Mouse (Mus musculus): Measurements from ENCODE around the gene Chfr. TPM values are rescaled to one million over a fixed set of nuclear protein-coding genes. Genes with fewer than 3 reads are reported as not detected.
A peak's percentile ranks its signal among the peaks of the same experiment; 100 is the strongest.

The Chfr gene
- total and polyA plus RNA-seq, 2 experiments: 18.4 to 19.8 TPM

DNA sequence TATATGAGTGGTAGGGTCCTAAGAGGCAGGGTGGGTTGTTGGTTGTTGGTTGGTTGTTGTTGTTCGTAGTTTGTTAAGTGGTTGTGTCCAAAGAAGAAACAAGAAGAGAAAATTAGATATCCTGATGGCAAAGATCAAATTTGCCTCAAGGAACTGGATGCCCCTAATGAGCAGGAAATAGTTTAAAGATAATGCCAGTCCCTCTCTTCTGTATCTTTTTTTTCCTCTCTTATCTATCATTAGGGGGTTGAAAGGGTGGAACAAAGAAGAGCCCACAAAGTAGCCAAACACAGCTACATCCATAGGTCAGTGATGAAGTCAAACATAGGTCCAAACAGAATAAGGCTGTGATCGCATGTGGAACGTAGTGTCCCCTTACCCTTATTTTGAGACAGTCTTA lies 3.7 kb downstream of the Chfr start:
- H3K9ac ChIP-seq (ENCODE audit: low read depth, low read length): no peak overlapping the region
- peaks cover 2% of the 10 kb centered on the region; the same call in 1 of the 2 replicates for H3K4me1 ChIP-seq (ENCODE audit: control insufficient read depth, insufficient read depth, low read length)
- TF ChIP-seq POLR2A (IDR thresholded peaks at IDR 0.05; ENCODE audit: extremely low read depth, insufficient read depth, low read length) (no peak), CTCF (IDR thresholded peaks at IDR 0.05; ENCODE audit: low read depth, low read length) (no peak)
- H3K27ac ChIP-seq (replicated peaks; ENCODE audit: insufficient read depth, low read depth, low read length): no peak overlapping the region
- peaks cover 22% of the 10 kb centered on the region for H3K36me3 ChIP-seq (ENCODE audit: control insufficient read depth, insufficient read depth, low read length)
- no peak for DNase-seq (ENCODE audit: extremely low read depth, low read depth, low spot score)
- H3K27me3 ChIP-seq (ENCODE audit: control insufficient read depth, insufficient read depth, low read length): no peaks in the 10 kb centered on the region
- no peaks in the 10 kb centered on the region; the same call in 1 of the 2 replicates for H3K79me2 ChIP-seq (ENCODE audit: control insufficient read depth, insufficient read depth, low read length)
- no peak overlapping the region for H3K4me3 ChIP-seq (ENCODE audit: insufficient read depth, low read depth, low read length)
- 94% methylated on average over 3 of the region's 3 CpGs for WGBS

- Histone ChIP-seq H3K79me2 (ENCODE audit: control insufficient read depth, insufficient read depth, low read length) (no peaks in the 10 kb centered on the region; the same call in 1 of the 2 replicates), H3K4me3 (ENCODE audit: insufficient read depth, low read depth, low read length) (no peak overlapping the region), H3K27me3 (ENCODE audit: control insufficient read depth, insufficient read depth, low read length) (no peaks in the 10 kb centered on the region), H3K36me3 (ENCODE audit: control insufficient read depth, insufficient read depth, low read length) (peaks cover 28% of the 10 kb centered on the region), H3K4me1 (ENCODE audit: control insufficient read depth, insufficient read depth, low read length) (no peaks in the 10 kb centered on the region), H3K27ac (replicated peaks; ENCODE audit: insufficient read depth, low read depth, low read length) (no peak overlapping the region), H3K9ac (ENCODE audit: low read depth, low read length) (no peak overlapping the region)
- WGBS: 94% methylated on average over 7 of the region's 7 CpGs
- DNase-seq (ENCODE audit: extremely low read depth, low read depth, low spot score): no peak
- no peak for TF ChIP-seq POLR2A (IDR thresholded peaks at IDR 0.05; ENCODE audit: extremely low read depth, insufficient read depth, low read length)
- no peak for TF ChIP-seq CTCF (IDR thresholded peaks at IDR 0.05; ENCODE audit: low read depth, low read length)
Measured at GRCm38 (mm10) chr5:110140424-110140823, 4.8 kb downstream of the Chfr start.

DNA sequence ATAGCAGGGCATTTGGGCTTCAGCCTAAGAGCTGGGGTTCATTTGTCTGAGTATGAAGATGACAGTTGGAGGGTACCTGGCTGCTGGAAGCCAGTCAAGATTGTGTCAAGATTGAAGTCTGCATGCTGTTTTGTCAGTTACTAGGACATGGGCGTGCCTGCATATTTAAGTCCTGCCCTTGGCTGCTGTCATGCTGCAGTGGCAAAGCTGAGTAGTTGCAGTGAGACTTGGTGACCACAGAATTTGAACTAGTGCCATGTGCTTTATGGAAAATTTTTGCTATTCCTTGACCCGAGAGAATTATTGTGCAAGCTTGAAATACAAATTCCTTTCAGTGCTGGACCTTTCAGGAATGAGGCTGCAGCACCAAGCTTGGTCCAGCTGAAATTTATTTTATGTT lies 6.7 kb downstream of the Chfr start:
- H3K27me3 ChIP-seq (ENCODE audit: control insufficient read depth, insufficient read depth, low read length): no peaks in the 10 kb centered on the region
- TF ChIP-seq CTCF (IDR thresholded peaks at IDR 0.05; ENCODE audit: low read depth, low read length): no peak
- no peak for TF ChIP-seq POLR2A (IDR thresholded peaks at IDR 0.05; ENCODE audit: extremely low read depth, insufficient read depth, low read length)
- no peaks in the 10 kb centered on the region; the same call in 1 of the 2 replicates for H3K79me2 ChIP-seq (ENCODE audit: control insufficient read depth, insufficient read depth, low read length)
- DNase-seq (ENCODE audit: extremely low read depth, low read depth, low spot score): peak; percentile 8
- peaks cover 43% of the 10 kb centered on the region for H3K36me3 ChIP-seq (ENCODE audit: control insufficient read depth, insufficient read depth, low read length)
- H3K4me1 ChIP-seq (ENCODE audit: control insufficient read depth, insufficient read depth, low read length): no peaks in the 10 kb centered on the region
- H3K9ac ChIP-seq (ENCODE audit: low read depth, low read length): no peak overlapping the region
- H3K27ac ChIP-seq (replicated peaks; ENCODE audit: insufficient read depth, low read depth, low read length): no peak overlapping the region
- 89% methylated on average over 2 of the region's 2 CpGs for whole genome bisulfite sequencing
- H3K4me3 ChIP-seq (ENCODE audit: insufficient read depth, low read depth, low read length): no peak overlapping the region

GRCm38 (mm10) chr5:110143007-110143406 lies 7.4 kb downstream of the Chfr start:
- Histone ChIP-seq H3K27ac (replicated peaks; ENCODE audit: insufficient read depth, low read depth, low read length) (no peak overlapping the region), H3K79me2 (ENCODE audit: control insufficient read depth, insufficient read depth, low read length) (no peaks in the 10 kb centered on the region; the same call in 1 of the 2 replicates), H3K9ac (ENCODE audit: low read depth, low read length) (no peak overlapping the region), H3K4me3 (ENCODE audit: insufficient read depth, low read depth, low read length) (no peak overlapping the region), H3K27me3 (ENCODE audit: control insufficient read depth, insufficient read depth, low read length) (no peaks in the 10 kb centered on the region), H3K36me3 (ENCODE audit: control insufficient read depth, insufficient read depth, low read length) (peaks cover 46% of the 10 kb centered on the region), H3K4me1 (ENCODE audit: control insufficient read depth, insufficient read depth, low read length) (no peaks in the 10 kb centered on the region)
- TF ChIP-seq CTCF (IDR thresholded peaks at IDR 0.05; ENCODE audit: low read depth, low read length): peak; percentile 49
- no peak for TF ChIP-seq POLR2A (IDR thresholded peaks at IDR 0.05; ENCODE audit: extremely low read depth, insufficient read depth, low read length)
- DNase-seq (ENCODE audit: extremely low read depth, low read depth, low spot score): peak; percentile 12
- 90% methylated on average over 5 of the region's 5 CpGs for WGBS

DNA sequence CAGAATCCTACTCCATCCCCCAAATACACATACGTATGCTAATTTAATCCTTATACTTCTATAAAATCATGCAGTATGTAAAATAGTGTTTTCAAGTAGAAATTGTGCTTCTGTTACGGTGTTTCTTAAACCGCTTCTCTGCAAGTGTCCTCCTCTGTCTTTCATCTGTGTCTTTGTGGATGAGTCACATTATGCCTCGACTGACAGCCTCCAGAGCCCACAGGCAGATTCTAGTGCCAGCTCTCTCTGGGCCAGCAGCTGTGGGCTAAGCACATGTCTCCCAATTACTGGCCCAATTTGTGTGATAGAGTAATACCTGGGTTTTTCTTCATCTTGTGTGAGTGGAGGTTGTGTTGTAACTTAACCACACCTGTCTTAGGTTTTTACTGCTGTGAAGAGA lies 33.7 kb downstream of the Chfr start:
- Histone ChIP-seq H3K79me2 (ENCODE audit: control insufficient read depth, insufficient read depth, low read length) (no peaks in the 10 kb centered on the region; the same call in 1 of the 2 replicates), H3K27me3 (ENCODE audit: control insufficient read depth, insufficient read depth, low read length) (no peaks in the 10 kb centered on the region), H3K27ac (replicated peaks; ENCODE audit: insufficient read depth, low read depth, low read length) (no peak overlapping the region), H3K36me3 (ENCODE audit: control insufficient read depth, insufficient read depth, low read length) (peaks cover 58% of the 10 kb centered on the region), H3K4me3 (ENCODE audit: insufficient read depth, low read depth, low read length) (no peak overlapping the region), H3K4me1 (ENCODE audit: control insufficient read depth, insufficient read depth, low read length) (no peaks in the 10 kb centered on the region), H3K9ac (ENCODE audit: low read depth, low read length) (no peak overlapping the region)
- WGBS: 94% methylated on average over 4 of the region's 4 CpGs
- DNase-seq (ENCODE audit: extremely low read depth, low read depth, low spot score): no peak
- TF ChIP-seq POLR2A (IDR thresholded peaks at IDR 0.05; ENCODE audit: extremely low read depth, insufficient read depth, low read length) (no peak), CTCF (IDR thresholded peaks at IDR 0.05; ENCODE audit: low read depth, low read length) (no peak)

- WGBS: under 1% methylated on average over 41 of the region's 41 CpGs
- Histone ChIP-seq H3K27me3 (ENCODE audit: control insufficient read depth, insufficient read depth, low read length) (no peaks in the 10 kb centered on the region), H3K36me3 (ENCODE audit: control insufficient read depth, insufficient read depth, low read length) (peaks cover 2% of the 10 kb centered on the region; the same call in 1 of the 2 replicates), H3K27ac (replicated peaks; ENCODE audit: insufficient read depth, low read depth, low read length) (peak within 1 kb of the TSS; percentile 69), H3K4me3 (ENCODE audit: insufficient read depth, low read depth, low read length) (peak within 1 kb of the TSS; percentile 67), H3K4me1 (ENCODE audit: control insufficient read depth, insufficient read depth, low read length) (peaks cover 7% of the 10 kb centered on the region; the same call in 1 of the 2 replicates), H3K79me2 (ENCODE audit: control insufficient read depth, insufficient read depth, low read length) (peaks cover 17% of the 10 kb centered on the region; the same call in 1 of the 2 replicates), H3K9ac (ENCODE audit: low read depth, low read length) (peak within 1 kb of the TSS; percentile 72)
- TF ChIP-seq POLR2A (IDR thresholded peaks at IDR 0.05; ENCODE audit: extremely low read depth, insufficient read depth, low read length) (peak; percentile 68; the same call in 1 of the 2 replicates), CTCF (IDR thresholded peaks at IDR 0.05; ENCODE audit: low read depth, low read length) (no peak)
- DNase-seq (ENCODE audit: extremely low read depth, low read depth, low spot score): peak; percentile 92
Measured at GRCm38 (mm10) chr5:110176362-110177020, 40.8 kb downstream of the Chfr start, which contains the start of gene Golga3. Gene Golga3, plus strand, starts transcription at chr5:110176701.
